Mouse (Mus musculus) heart, embryonic 10.5 days (tissue): ENCODE measurements around the gene Dnlz. TPM values are rescaled to one million over a fixed set of nuclear protein-coding genes. Genes with fewer than 3 reads are reported as not detected.
"Not testable (repeated sequence)": the region's sequence is repeated elsewhere in the genome, so short reads cannot be mapped to it uniquely, and the experiment has no call there.

Experiments
- DNase-seq: peaks from one replicate; pipeline ENCODE4 v3.0.0-alpha.2; 2017; ENCODE audit warnings: low spot score
- H3K27ac ChIP-seq: fragments of 300-500 bp; sonication (generic); 2 replicates; pipeline ENCODE4 v1.5.1; 2016; ENCODE audit warnings: mild to moderate bottlenecking
- H3K27me3 ChIP-seq: fragments of 300-500 bp; sonication (generic); 2 replicates; pipeline ENCODE4 v1.6.1; 2016; ENCODE audit warnings: mild to moderate bottlenecking; ENCODE audit not compliant: poor library complexity, insufficient read depth, severe bottlenecking
- H3K36me3 ChIP-seq: fragments of 300-500 bp; sonication (generic); 2 replicates; pipeline ENCODE4 v1.6.1; 2016; ENCODE audit warnings: mild to moderate bottlenecking, moderate library complexity
- H3K4me1 ChIP-seq: fragments of 300-500 bp; sonication (generic); 2 replicates; pipeline ENCODE4 v1.6.1; 2016; ENCODE audit warnings: mild to moderate bottlenecking
- H3K4me3 ChIP-seq: fragments of 300-500 bp; sonication (generic); 2 replicates; pipeline ENCODE4 v1.5.1; 2016; ENCODE audit warnings: mild to moderate bottlenecking, moderate library complexity
- H3K9me3 ChIP-seq: fragments of 300-500 bp; sonication (generic); 2 replicates; pipeline ENCODE4 v1.6.1; 2016; ENCODE audit warnings: mild to moderate bottlenecking, moderate library complexity
- WGBS: fragments of 180-500 bp; shearing (Covaris S2); methylation state at CpG from one replicate; pipeline ENCODE4 v1.1.7; 2016; 5-methylcytosine and 5-hydroxymethylcytosine counted together
- polyA plus RNA-seq: library from polyadenylated mRNA; unstranded; fragments of >200 nt; fragmentation: Nextera tagmentation; extraction: Ambion mirVana; gene quantifications from 2 replicates; pipeline ENCODE4 v1.2.1, GENCODE M21; 2016

Dnlz gene
- 32.7 and 34.7 TPM in 2 replicates for polyA plus RNA-seq

DNA sequence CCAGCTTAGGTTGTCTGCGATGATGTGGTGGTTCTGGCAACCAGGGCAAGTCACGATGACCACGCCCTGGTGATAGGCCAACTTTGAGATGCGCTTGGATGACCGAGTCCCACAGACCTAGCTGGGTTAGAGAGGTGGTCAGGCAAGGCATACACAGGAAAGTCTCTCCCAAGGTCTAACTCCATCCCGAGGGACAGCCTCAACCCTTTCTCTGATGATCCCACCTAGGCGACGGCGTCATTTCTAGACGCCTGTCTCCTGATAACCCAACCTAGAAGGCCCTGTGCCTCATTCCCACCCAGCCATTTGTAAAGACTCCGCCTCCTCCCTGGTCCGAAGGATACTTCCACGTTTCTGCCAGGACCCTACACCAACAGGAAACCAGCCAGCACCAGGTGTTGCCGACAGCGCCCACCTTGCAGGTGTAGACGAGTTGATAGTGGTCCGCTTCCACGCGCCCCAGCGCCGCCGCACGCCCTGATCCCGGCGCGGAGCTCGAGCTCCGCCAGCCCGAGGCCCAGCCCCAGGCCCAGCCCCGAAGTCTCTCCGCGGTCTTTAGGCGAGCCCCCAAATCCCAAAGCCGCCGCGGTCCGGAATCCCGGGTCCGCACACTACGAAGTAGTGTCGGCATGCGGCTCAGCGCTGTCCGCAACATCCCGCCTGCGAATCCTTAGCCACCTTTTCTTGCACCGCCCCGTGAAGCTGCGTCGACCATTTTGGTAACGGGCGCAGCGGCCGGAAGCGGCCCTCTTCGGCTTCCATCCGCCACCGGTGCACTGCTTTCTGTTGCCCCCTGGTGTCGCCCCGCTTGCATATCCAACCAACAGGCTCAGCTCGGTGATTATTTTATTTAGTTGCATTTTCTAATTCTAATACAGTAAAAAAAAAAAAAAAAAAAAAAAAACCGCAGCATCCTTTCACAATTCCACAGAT, at the start of gene Dnlz:
Gene Dnlz (minus strand): TSS at position 753 of the 933 bp plus-strand sequence.
- H3K36me3 ChIP-seq, result peaks cover 39% of the 10 kb centered on the region
- DNase-seq, result peak; percentile 94
- H3K27ac ChIP-seq, result peak within 1 kb of the TSS; percentile 97
- peaks cover 36% of the 10 kb centered on the region for H3K4me1 ChIP-seq
- H3K4me3 ChIP-seq, result peak within 1 kb of the TSS; percentile 86
- H3K9me3 ChIP-seq, result no peaks in the 10 kb centered on the region
- 3% methylated on average over 62 of the region's 62 CpGs for WGBS
- no peaks in the 10 kb centered on the region for H3K27me3 ChIP-seq

- Histone ChIP-seq H3K4me3 (no peak overlapping the region), H3K4me1 (peaks cover 21% of the 10 kb centered on the region; the same call in 1 of the 2 replicates), H3K36me3 (peaks cover 78% of the 10 kb centered on the region), H3K27ac (no peak overlapping the region), H3K9me3 (no peaks in the 10 kb centered on the region), H3K27me3 (no peaks in the 10 kb centered on the region)
- WGBS, result 84% methylated on average over 4 of the region's 4 CpGs
- DNase-seq, result no peak
These were observed 49.1 kb upstream of the Dnlz start for GRCm38 (mm10) chr2:26401023-26401422.

DNA sequence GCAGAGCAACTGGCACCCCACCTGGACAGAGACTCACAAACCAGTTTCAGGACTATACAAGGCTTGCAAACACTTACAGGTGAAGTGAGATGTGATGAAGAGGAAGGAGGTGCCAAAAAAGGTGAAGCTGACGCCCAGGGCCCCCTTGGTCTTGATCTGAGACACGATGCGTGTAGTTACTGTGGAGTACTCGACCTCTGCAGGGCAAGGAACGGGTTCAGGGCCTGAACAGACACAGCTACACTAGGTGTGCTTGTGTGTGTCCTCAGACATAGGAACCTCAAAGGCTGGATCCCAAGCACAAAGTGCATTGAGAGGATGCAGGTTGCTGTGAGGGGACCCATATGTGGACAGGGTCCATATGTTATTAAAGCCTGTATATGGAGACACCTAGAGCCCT, 48.4 kb upstream of the Dnlz start:
- Histone ChIP-seq H3K4me1 (peaks cover 17% of the 10 kb centered on the region; the same call in 1 of the 2 replicates), H3K27ac (no peak overlapping the region), H3K9me3 (no peaks in the 10 kb centered on the region), H3K4me3 (no peak overlapping the region), H3K27me3 (no peaks in the 10 kb centered on the region), H3K36me3 (peaks cover 83% of the 10 kb centered on the region)
- DNase-seq, result no peak
- WGBS, result 89% methylated on average over 5 of the region's 5 CpGs

DNA sequence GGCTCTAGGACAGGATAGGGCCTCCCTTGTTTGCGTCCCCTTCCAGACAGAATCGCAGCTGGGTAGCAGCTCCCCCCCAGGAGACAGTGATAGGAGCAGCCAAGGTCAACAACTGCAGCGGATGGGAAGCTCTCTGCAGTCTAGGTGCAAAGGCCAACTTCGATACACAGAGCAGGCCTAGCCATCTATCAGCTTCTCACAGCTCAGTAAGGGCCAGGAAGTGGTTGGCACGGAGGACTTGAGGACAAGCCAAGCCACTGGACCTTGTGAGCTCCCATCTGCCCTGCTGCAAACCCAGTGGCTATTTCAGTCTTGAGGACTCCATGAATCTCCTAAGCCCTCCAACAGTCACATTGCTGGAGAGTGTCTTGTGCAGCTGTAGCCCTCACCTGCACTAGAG, 47.7 kb upstream of the Dnlz start:
- 76% methylated on average over 5 of the region's 5 CpGs for WGBS
- Histone ChIP-seq H3K4me1 (peaks cover 13% of the 10 kb centered on the region; the same call in 1 of the 2 replicates), H3K36me3 (peaks cover 86% of the 10 kb centered on the region)

DNA sequence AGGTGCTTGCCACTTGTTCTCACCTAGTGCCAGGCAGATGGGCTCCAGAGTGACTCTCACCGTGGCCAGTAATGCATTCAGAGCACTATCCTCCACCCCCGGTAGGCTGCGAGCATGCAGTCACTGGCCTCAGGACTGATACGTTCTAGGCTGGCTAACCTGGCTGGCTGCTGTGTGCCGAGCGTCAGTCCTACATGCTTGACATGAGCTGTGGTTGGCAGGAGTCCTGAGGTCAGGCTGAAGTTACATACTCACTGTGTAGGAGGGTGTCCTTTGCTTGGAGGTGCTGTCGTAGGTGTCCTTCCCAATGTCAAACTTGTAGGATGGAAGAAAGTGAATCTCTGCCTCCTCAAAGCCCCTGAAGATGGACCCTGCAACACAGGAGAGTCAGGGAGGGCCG, 47.1 kb upstream of the Dnlz start:
- Histone ChIP-seq H3K27ac (no peak overlapping the region), H3K4me1 (peaks cover 11% of the 10 kb centered on the region; the same call in 1 of the 2 replicates), H3K36me3 (peaks cover 93% of the 10 kb centered on the region), H3K9me3 (no peaks in the 10 kb centered on the region), H3K27me3 (no peaks in the 10 kb centered on the region), H3K4me3 (no peak overlapping the region)
- no peak for DNase-seq
- 87% methylated on average over 8 of the region's 8 CpGs for WGBS

More for the DNA sequence above, 47.7 kb upstream of the Dnlz start:
- Histone ChIP-seq H3K27me3 (no peaks in the 10 kb centered on the region), H3K9me3 (no peaks in the 10 kb centered on the region), H3K4me3 (no peak overlapping the region), H3K27ac (peak overlapping the region; percentile 16; the same call in 1 of the 2 replicates)
- no peak for DNase-seq

GRCm38 (mm10) chr2:26391617-26392016, 39.7 kb upstream of the Dnlz start:
- DNase-seq, result no peak
- Histone ChIP-seq H3K27me3 (no peaks in the 10 kb centered on the region), H3K4me1 (peaks cover 23% of the 10 kb centered on the region), H3K9me3 (no peaks in the 10 kb centered on the region), H3K4me3 (no peak overlapping the region), H3K36me3 (peaks cover 74% of the 10 kb centered on the region), H3K27ac (no peak overlapping the region)
- WGBS, result 89% methylated on average over 6 of the region's 6 CpGs

DNA sequence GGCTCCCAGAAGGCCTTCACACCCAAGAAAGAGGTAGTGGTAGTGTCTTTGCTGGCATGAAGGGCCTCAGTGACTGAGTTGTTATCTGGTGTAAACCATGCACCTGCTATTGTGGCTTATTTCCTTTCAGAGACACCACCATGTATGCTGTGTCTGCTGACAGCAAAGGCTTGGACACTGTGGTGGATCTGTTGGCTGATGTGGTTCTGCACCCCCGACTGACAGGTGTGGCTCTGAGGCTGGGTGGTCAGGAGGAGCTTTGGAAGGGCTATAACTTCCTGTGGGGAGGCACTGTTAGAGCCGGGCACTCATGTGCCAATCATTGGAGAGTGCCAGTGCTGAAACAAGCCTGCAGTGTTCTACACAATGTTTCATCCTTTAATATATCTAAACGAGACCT, 39.0 kb upstream of the Dnlz start:
- Histone ChIP-seq H3K4me3 (no peak overlapping the region), H3K27me3 (no peaks in the 10 kb centered on the region), H3K27ac (no peak overlapping the region), H3K9me3 (no peaks in the 10 kb centered on the region), H3K36me3 (peaks cover 74% of the 10 kb centered on the region), H3K4me1 (peaks cover 23% of the 10 kb centered on the region)
- DNase-seq, result no peak
- 81% methylated on average over 3 of the region's 3 CpGs for WGBS

DNA sequence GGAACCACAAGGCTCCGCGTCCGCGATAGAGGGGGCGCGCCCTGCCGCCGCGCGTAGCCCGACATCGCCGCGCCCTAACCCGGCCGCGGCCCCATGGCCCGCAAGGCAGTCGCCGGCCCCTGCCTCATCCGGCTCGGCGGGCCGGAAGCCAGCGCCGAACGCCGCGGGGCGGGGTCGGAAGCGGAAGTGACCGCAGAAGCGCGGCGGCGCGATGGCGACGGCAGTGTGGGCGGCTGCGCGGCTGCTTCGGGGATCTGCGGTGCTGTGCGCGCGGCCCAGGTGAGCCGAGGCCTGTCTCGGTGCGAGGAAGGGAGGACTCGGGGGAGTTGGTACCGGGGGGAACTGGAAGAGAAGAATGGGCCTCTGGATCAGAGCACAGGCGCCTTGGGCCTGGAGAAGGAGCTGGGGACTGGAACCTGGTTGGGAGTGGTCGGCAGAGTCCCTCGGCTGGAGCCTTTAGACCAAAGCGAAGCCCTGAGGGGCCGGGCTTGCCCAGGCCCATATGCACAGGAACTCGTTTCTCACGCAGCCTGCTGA, 37.3 kb upstream of the Dnlz start, which contains the start of the genes Entr1 and Pmpca:
Gene Entr1 (minus strand): TSS at position 163 of the 537 bp plus-strand sequence.
Gene Pmpca (plus strand): TSS at position 186 of the 537 bp plus-strand sequence.
- peak within 1 kb of the TSS; percentile 95 for H3K4me3 ChIP-seq

GRCm38 (mm10) chr2:26388682-26389153, 36.8 kb upstream of the Dnlz start:
- peak overlapping the region; percentile 95 for H3K4me3 ChIP-seq
- under 1% methylated on average over 45 of the region's 45 CpGs for WGBS
- no peaks in the 10 kb centered on the region for H3K9me3 ChIP-seq
- peaks cover 74% of the 10 kb centered on the region for H3K36me3 ChIP-seq
- DNase-seq, result no peak
- peak overlapping the region; percentile 92 for H3K27ac ChIP-seq
- H3K27me3 ChIP-seq, result no peaks in the 10 kb centered on the region
- peaks cover 23% of the 10 kb centered on the region for H3K4me1 ChIP-seq

More for the DNA sequence above, 37.3 kb upstream of the Dnlz start, which contains the start of the genes Entr1 and Pmpca:
- peak; percentile 88 for DNase-seq
- Histone ChIP-seq H3K4me1 (peaks cover 23% of the 10 kb centered on the region), H3K27me3 (no peaks in the 10 kb centered on the region), H3K36me3 (peaks cover 74% of the 10 kb centered on the region), H3K27ac (peak within 1 kb of the TSS; percentile 92), H3K9me3 (no peaks in the 10 kb centered on the region)
- WGBS, result under 1% methylated on average over 60 of the region's 60 CpGs

- Histone ChIP-seq H3K27ac (no peak overlapping the region; the same call in 1 of the 2 replicates), H3K4me1 (peaks cover 23% of the 10 kb centered on the region), H3K27me3 (no peaks in the 10 kb centered on the region), H3K9me3 (no peaks in the 10 kb centered on the region), H3K4me3 (peak overlapping the region; percentile 95), H3K36me3 (peaks cover 74% of the 10 kb centered on the region)
- 90% methylated on average over 3 of the region's 3 CpGs for WGBS
- DNase-seq, result no peak
These were observed 35.8 kb upstream of the Dnlz start for GRCm38 (mm10) chr2:26387713-26388112.

DNA sequence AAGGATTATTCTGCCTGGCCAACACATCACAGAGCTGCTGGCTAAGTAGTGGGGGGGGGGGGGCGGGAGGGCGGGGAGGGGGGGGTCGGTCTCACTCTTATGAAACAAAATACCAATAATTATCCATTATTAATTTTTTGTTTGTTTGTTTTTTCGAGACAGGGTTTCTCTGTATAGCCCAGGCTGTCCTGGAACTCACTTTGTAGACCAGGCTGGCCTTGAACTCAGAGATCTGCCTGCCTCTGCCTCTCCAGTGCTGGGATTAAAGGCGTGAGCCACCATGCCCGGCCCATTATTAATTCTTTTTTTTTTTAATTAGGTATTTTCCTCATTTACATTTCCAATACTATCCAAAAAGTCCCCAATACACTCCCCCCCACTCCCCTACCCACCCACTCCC, 29.0 kb upstream of the Dnlz start:
- DNase-seq, H3K9me3 ChIP-seq, H3K27me3 ChIP-seq, H3K4me1 ChIP-seq: not testable (repeated sequence)
- 30% methylated on average over 6 of the region's 6 CpGs for WGBS
- Histone ChIP-seq H3K27ac (peak overlapping the region; percentile 83), H3K4me3 (peak overlapping the region; percentile 81), H3K36me3 (peaks cover 71% of the 10 kb centered on the region)

DNA sequence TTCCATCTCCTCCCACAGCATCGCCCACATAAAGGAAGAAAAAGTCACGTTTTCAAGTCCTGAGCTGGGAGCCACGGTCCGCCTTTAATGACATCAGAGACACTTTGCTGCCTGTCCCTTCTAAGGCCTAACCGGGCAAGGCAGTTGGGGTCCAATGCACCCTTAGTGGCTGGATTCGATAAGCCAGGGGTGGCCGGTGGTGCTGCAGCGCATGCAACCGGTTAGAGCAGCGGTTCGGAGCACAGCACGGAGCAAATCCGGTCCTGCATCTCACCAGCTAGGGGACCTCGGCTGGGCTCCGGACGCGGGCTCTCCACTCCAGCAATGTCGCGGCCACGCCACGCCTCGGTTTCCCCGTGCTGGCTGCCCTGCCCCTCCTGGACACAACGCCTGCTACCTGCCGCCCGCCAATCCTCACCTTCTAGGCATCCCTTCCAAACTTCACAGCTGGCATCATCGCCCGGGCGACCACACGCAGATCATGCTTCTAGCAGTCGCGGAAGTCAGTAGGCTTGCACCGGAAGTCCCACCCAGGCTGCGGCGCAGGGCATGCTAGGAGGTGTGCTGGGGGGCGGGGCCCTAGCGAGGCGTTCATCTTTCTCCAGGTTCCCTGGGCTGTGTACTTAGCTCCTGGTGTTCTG, 28.3 kb upstream of the Dnlz start, which contains the start of gene Snapc4:
Gene Snapc4 (minus strand): TSS at position 523 of the 641 bp plus-strand sequence.
- Histone ChIP-seq H3K27ac (peak within 1 kb of the TSS; percentile 83), H3K27me3 (no peaks in the 10 kb centered on the region), H3K36me3 (peaks cover 71% of the 10 kb centered on the region), H3K4me1 (peaks cover 3% of the 10 kb centered on the region; the same call in 1 of the 2 replicates), H3K9me3 (no peaks in the 10 kb centered on the region), H3K4me3 (peak within 1 kb of the TSS; percentile 81)
- WGBS, result under 1% methylated on average over 38 of the region's 38 CpGs
- DNase-seq, result peak; percentile 96
